Mouse (Mus musculus) stomach, embryonic 15.5 days (tissue): ENCODE results near the gene Rbm42. TPM values are rescaled to one million over a fixed set of nuclear protein-coding genes. Genes with fewer than 3 reads are reported as not detected.

Experiments
- ATAC-seq: fragments of 200-750 bp; cut with Nextera tagmentation; 2 replicates; pipeline ENCODE4 v1.8.0; 2017; ENCODE audit warnings: low read depth, moderate number of reproducible peaks, moderate TSS enrichment; ENCODE audit not compliant: insufficient read depth, low FRiP score
- H3K27ac ChIP-seq: fragments of 300-500 bp; sonication (generic); 2 replicates; pipeline ENCODE4 v1.5.1; 2015; ENCODE audit warnings: mild to moderate bottlenecking, inconsistent platforms
- H3K27me3 ChIP-seq: fragments of 300-500 bp; sonication (generic); replicated peaks from 2 replicates; pipeline ENCODE4 v1.6.1; 2015; ENCODE audit warnings: inconsistent platforms
- H3K36me3 ChIP-seq: fragments of 300-500 bp; sonication (generic); 2 replicates; pipeline ENCODE4 v1.6.1; 2015; ENCODE audit warnings: inconsistent platforms
- H3K4me1 ChIP-seq: fragments of 300-500 bp; sonication (generic); 2 replicates; pipeline ENCODE4 v1.6.1; 2015; ENCODE audit warnings: inconsistent platforms
- H3K4me2 ChIP-seq: fragments of 300-500 bp; sonication (generic); 2 replicates; pipeline ENCODE4 v1.6.1; 2015; ENCODE audit warnings: mild to moderate bottlenecking, inconsistent platforms
- H3K4me3 ChIP-seq: fragments of 300-500 bp; sonication (generic); replicated peaks from 2 replicates; pipeline ENCODE4 v1.5.1; 2015; ENCODE audit warnings: inconsistent platforms
- H3K9ac ChIP-seq: fragments of 300-500 bp; sonication (generic); 2 replicates; pipeline ENCODE4 v1.6.1; 2015; ENCODE audit warnings: inconsistent platforms
- H3K9me3 ChIP-seq: fragments of 300-500 bp; sonication (generic); 2 replicates; pipeline ENCODE4 v1.6.1; 2016; ENCODE audit warnings: inconsistent platforms
- WGBS: fragments of 180-500 bp; shearing (Covaris S2); methylation state at CpG from one replicate; pipeline ENCODE4 v1.1.7; 2015; 5-methylcytosine and 5-hydroxymethylcytosine counted together
- polyA plus RNA-seq: library from polyadenylated mRNA; unstranded; fragments of >200 nt; fragmentation: Nextera tagmentation; extraction: Ambion mirVana; gene quantifications from 2 replicates; pipeline ENCODE4 v1.2.1, GENCODE M21; 2015

The Rbm42 gene
- polyA plus RNA-seq, 1 experiment from 2014 or later: 110 TPM

- no peak for ATAC-seq
- 18% methylated on average over 4 of the region's 4 CpGs for WGBS
- H3K27ac ChIP-seq: no peak overlapping the region
- no peak overlapping the region for H3K4me3 ChIP-seq
- H3K27me3 ChIP-seq: peaks cover 23% of the 10 kb centered on the region
- H3K4me2 ChIP-seq: no peak overlapping the region
- no peaks in the 10 kb centered on the region for H3K9me3 ChIP-seq
- H3K4me1 ChIP-seq: peaks cover 10% of the 10 kb centered on the region; the same call in 1 of the 2 replicates
- peaks cover 33% of the 10 kb centered on the region for H3K36me3 ChIP-seq
- no peak overlapping the region for H3K9ac ChIP-seq
Observed at GRCm38 (mm10) chr7:30639083-30639482, 11.0 kb downstream of the Rbm42 start.

DNA sequence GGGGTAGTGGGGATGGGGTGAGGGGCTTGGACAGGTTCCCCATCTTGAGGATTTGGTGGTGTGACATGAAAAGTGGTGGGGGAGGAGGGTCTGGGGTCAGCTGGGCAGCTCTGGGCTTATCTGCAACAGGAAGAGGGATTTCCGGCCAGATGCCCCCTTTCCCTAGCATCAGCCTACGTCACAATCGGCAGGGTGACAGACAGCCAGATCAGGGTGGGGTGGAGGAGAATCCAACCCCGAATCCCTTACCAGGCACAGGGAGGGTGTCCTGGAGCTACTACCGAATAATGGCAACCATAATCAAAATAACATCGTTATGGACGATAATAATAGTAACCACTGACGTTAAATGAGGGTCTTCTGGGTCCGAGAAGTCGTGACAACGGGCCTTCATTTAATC lies 13.7 kb downstream of the Rbm42 start:
- no peak for ATAC-seq
- Histone ChIP-seq H3K4me3 (no peak overlapping the region), H3K4me2 (no peak overlapping the region), H3K27me3 (peaks cover 45% of the 10 kb centered on the region), H3K4me1 (peaks cover 15% of the 10 kb centered on the region; the same call in 1 of the 2 replicates), H3K9ac (no peak overlapping the region), H3K36me3 (peaks cover 10% of the 10 kb centered on the region), H3K9me3 (no peaks in the 10 kb centered on the region), H3K27ac (no peak overlapping the region)
- 21% methylated on average over 11 of the region's 11 CpGs for WGBS

DNA sequence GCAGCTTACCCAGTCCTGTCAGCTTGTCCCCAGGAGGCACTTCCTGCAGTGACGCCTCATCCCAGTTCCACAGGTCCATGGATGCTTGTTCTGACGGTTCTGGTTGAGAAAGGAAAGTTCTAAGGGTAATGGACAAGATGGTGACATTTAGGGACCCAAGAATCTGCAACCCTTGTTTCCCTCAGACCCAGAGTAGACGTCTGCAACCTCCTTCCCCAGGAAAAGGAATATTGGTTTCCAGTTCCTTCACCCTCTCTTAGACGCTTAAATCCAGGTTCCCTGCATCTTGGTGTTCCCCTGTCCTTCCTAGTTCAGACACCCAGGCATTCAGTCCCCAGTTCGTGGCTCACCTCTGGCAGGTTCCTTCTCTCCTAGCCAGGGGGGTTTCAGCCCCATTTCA lies 14.4 kb downstream of the Rbm42 start, which contains the start of gene Etv2:
Gene Etv2 (minus strand): TSS at position 101 of the 400 bp plus-strand sequence.
- WGBS: 4% methylated on average over 5 of the region's 5 CpGs
- no peak within 1 kb of the TSS for H3K9ac ChIP-seq
- H3K27me3 ChIP-seq: peaks cover 45% of the 10 kb centered on the region
- H3K36me3 ChIP-seq: 0 out of 2 replicates have a peak, but pooled peaks cover 4% of the 10 kb centered on the region
- peaks cover 15% of the 10 kb centered on the region; the same call in 1 of the 2 replicates for H3K4me1 ChIP-seq
- H3K4me2 ChIP-seq: peak within 1 kb of the TSS; percentile 46
- no peak for ATAC-seq
- no peak within 1 kb of the TSS for H3K27ac ChIP-seq
- H3K4me3 ChIP-seq: peak within 1 kb of the TSS; percentile 22; the same call in 1 of the 2 replicates
- H3K9me3 ChIP-seq: no peaks in the 10 kb centered on the region

- Histone ChIP-seq H3K4me1 (peaks cover 15% of the 10 kb centered on the region; the same call in 1 of the 2 replicates), H3K27ac (no peak overlapping the region), H3K4me2 (peak overlapping the region; percentile 46), H3K36me3 (no peaks in the 10 kb centered on the region), H3K4me3 (peak overlapping the region; percentile 22; the same call in 1 of the 2 replicates), H3K9ac (no peak overlapping the region), H3K9me3 (no peaks in the 10 kb centered on the region), H3K27me3 (peaks cover 45% of the 10 kb centered on the region)
- under 1% methylated on average over 20 of the region's 20 CpGs for WGBS
- ATAC-seq: peak; percentile 70
Observed at GRCm38 (mm10) chr7:30634621-30635020, 15.5 kb downstream of the Rbm42 start.

GRCm38 (mm10) chr7:30633762-30634412 lies 16.2 kb downstream of the Rbm42 start:
- Histone ChIP-seq H3K9me3 (no peaks in the 10 kb centered on the region), H3K4me3 (no peak overlapping the region), H3K27me3 (peaks cover 45% of the 10 kb centered on the region), H3K27ac (no peak overlapping the region), H3K36me3 (no peaks in the 10 kb centered on the region), H3K4me1 (peaks cover 15% of the 10 kb centered on the region; the same call in 1 of the 2 replicates), H3K4me2 (peak overlapping the region; percentile 11; the same call in 1 of the 2 replicates), H3K9ac (no peak overlapping the region)
- 5% methylated on average over 26 of the region's 27 CpGs for WGBS
- ATAC-seq: no peak

DNA sequence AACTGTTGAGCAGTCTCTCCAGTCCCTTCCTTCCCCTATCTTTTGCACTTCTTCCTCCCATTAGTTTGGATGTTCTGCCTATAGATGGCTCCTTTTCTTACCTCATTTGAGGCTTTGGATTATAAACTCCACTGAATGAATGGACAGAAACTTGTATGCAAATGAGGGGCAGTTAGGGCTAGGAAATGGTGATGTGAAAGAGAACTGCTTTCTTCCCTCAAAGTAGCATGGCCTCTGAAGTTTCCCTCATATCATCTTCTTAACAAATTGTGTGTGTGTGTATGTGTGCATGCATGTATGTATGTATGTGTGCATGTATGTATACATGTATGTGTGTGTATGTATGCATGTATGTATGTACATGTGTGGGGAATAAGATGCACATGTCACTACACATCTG lies 21.1 kb downstream of the Rbm42 start:
- H3K27me3 ChIP-seq: peaks cover 21% of the 10 kb centered on the region

GRCm38 (mm10) chr7:30626647-30627046 lies 23.5 kb downstream of the Rbm42 start:
- Histone ChIP-seq H3K9ac (no peak overlapping the region), H3K27me3 (no peaks in the 10 kb centered on the region), H3K4me1 (peaks cover 8% of the 10 kb centered on the region), H3K4me2 (no peak overlapping the region; the same call in 1 of the 2 replicates), H3K4me3 (no peak overlapping the region), H3K27ac (no peak overlapping the region), H3K9me3 (no peaks in the 10 kb centered on the region), H3K36me3 (peaks cover 17% of the 10 kb centered on the region)
- WGBS: 83% methylated on average over 5 of the region's 5 CpGs
- ATAC-seq: no peak

More for the DNA sequence above, 21.1 kb downstream of the Rbm42 start:
- H3K4me1 ChIP-seq: peaks cover 12% of the 10 kb centered on the region
- no peak overlapping the region for H3K9ac ChIP-seq
- no peak overlapping the region for H3K4me2 ChIP-seq
- H3K4me3 ChIP-seq: no peak overlapping the region
- no peak overlapping the region for H3K27ac ChIP-seq
- H3K36me3 ChIP-seq: peaks cover 4% of the 10 kb centered on the region; the same call in 1 of the 2 replicates
- H3K9me3 ChIP-seq: no peaks in the 10 kb centered on the region
- ATAC-seq: no peak

DNA sequence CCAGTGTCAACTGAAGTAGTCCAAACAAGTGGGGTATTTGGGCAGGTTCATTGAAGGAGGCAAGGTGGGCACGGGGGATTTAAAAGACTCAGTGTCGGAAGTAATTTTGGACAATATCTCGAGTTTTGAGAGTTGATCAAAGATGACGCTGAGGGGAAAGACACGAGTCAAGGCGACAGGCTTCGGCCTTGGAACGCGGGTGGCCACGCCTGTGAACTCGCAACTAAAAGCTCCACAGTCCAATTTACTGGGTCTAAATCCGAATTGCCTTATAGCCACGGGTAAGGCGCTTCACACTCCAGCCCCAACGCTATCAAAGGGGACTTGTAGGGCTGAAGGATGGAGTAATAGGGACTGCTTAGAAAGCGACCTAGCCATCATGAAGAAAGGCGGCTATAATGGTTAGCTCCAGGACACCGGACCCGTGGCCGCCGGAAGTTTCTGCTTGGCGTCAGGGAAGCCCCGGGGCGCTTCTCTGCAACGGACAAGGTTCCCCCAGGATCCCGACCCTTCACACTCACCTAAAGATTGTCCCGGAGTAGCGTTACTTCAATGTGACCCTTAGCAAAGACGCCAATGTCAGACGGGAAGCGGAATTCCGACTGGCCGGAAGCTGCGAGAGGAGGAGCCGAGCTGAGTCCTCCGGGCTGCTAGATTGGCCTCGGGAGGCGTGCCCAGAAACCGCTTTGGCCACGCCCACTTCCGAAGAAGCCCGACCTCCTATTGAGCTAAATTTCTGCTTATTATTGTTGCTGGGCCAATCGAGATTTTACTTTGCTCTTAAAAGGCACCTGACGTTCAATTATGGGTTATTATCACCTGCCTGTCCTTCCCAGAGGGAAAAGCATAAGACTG lies 24.4 kb downstream of the Rbm42 start, which contains the start of gene Cox6b1:
Gene Cox6b1 (minus strand): TSS at position 622 of the 855 bp plus-strand sequence.
- H3K36me3 ChIP-seq: peaks cover 17% of the 10 kb centered on the region
- peak within 1 kb of the TSS; percentile 46; the same call in 1 of the 2 replicates for H3K27ac ChIP-seq
- peak within 1 kb of the TSS; percentile 72 for H3K9ac ChIP-seq

GRCm38 (mm10) chr7:30619202-30619601 lies 30.9 kb downstream of the Rbm42 start:
- no peak overlapping the region for H3K27ac ChIP-seq
- 91% methylated on average over 3 of the region's 3 CpGs for WGBS
- H3K4me1 ChIP-seq: no peaks in the 10 kb centered on the region
- H3K4me2 ChIP-seq: no peak overlapping the region
- no peak overlapping the region for H3K9ac ChIP-seq
- ATAC-seq: no peak
- peaks cover 45% of the 10 kb centered on the region for H3K36me3 ChIP-seq
- no peaks in the 10 kb centered on the region for H3K9me3 ChIP-seq
- H3K27me3 ChIP-seq: no peaks in the 10 kb centered on the region
- no peak overlapping the region for H3K4me3 ChIP-seq

More for the DNA sequence above, 24.4 kb downstream of the Rbm42 start, which contains the start of gene Cox6b1:
- no peaks in the 10 kb centered on the region for H3K9me3 ChIP-seq
- peak; percentile 89 for ATAC-seq
- H3K4me2 ChIP-seq: peak within 1 kb of the TSS; percentile 66
- WGBS: under 1% methylated on average over 44 of the region's 44 CpGs
- H3K4me3 ChIP-seq: peak within 1 kb of the TSS; percentile 72
- peaks cover 8% of the 10 kb centered on the region for H3K4me1 ChIP-seq
- H3K27me3 ChIP-seq: no peaks in the 10 kb centered on the region

GRCm38 (mm10) chr7:30618658-30619057 lies 31.5 kb downstream of the Rbm42 start:
- Histone ChIP-seq H3K36me3 (peaks cover 44% of the 10 kb centered on the region), H3K27ac (no peak overlapping the region), H3K4me3 (no peak overlapping the region), H3K27me3 (no peaks in the 10 kb centered on the region), H3K9ac (no peak overlapping the region), H3K4me2 (no peak overlapping the region), H3K9me3 (no peaks in the 10 kb centered on the region), H3K4me1 (no peaks in the 10 kb centered on the region)
- no peak for ATAC-seq
- WGBS: 93% methylated on average over 9 of the region's 9 CpGs

DNA sequence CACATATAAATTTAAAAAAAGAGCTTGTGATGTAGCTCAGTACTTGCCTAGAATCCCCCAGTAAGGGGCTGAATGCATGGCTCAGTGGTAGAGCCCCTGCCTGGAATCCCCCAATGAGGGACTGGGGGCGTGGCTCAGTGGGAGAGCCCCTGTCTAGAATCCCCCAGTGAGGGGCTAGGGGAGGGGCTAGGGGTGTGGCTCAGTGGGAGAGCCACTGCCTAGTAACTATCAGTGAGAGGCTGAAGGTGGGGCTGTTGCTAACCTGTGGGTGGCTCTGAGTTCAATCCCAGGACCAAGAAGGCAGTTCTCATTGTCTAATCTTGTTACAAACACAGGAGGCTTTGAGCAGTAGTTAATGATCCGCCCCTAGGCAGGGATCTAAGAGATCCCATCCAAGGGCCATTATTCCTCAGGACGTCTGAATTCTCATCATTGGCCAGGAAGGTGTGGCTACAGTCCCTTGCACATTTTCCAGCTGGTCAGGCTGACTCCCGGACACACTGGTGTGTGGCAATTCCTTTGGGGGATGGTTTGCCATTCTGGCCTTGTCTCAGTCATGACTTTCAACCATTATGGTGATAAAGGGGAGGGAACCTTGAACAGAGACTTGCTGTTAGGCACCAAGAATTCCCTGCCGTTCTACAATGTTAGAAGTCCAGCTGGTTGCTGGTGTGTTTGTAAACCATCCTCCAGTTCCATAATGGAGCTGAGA lies 34.9 kb downstream of the Rbm42 start:
- Histone ChIP-seq H3K4me2 (no peak overlapping the region), H3K36me3 (peaks cover 32% of the 10 kb centered on the region), H3K27me3 (no peaks in the 10 kb centered on the region), H3K9me3 (no peaks in the 10 kb centered on the region), H3K4me3 (no peak overlapping the region), H3K4me1 (no peaks in the 10 kb centered on the region), H3K9ac (no peak overlapping the region), H3K27ac (no peak overlapping the region)
- ATAC-seq: no peak
- 53% methylated on average over 5 of the region's 5 CpGs for WGBS
